Mouse (Mus musculus) limb, embryonic 11.5 days (tissue): ENCODE data around the gene Nphs1. TPM values are rescaled to one million over a fixed set of nuclear protein-coding genes. Genes with fewer than 3 reads are reported as not detected.

Experiments
- ATAC-seq: fragments of 200-750 bp; cut with Nextera tagmentation; 2 replicates; pipeline ENCODE4 v1.8.0; 2017; ENCODE audit warnings: low read depth; ENCODE audit not compliant: insufficient number of reproducible peaks, low FRiP score, low TSS enrichment
- DNase-seq: peaks from one replicate; pipeline ENCODE4 v3.0.0-alpha.2; 2015; ENCODE audit warnings: low spot score
- H3K27ac ChIP-seq: fragments of 300-500 bp; sonication (generic); replicated peaks from 2 replicates; pipeline ENCODE4 v1.5.1; 2014; ENCODE audit warnings: low read depth, mild to moderate bottlenecking, low read length
- H3K27me3 ChIP-seq: fragments of 300-500 bp; sonication (generic); 2 replicates; pipeline ENCODE4 v1.6.1; 2014; ENCODE audit warnings: mild to moderate bottlenecking, low read length, mixed read lengths; ENCODE audit not compliant: control insufficient read depth, insufficient read depth
- H3K36me3 ChIP-seq: fragments of 300-500 bp; sonication (generic); 2 replicates; pipeline ENCODE4 v1.6.1; 2014; ENCODE audit warnings: mild to moderate bottlenecking, low read length, moderate library complexity, mixed read lengths; ENCODE audit not compliant: control insufficient read depth, insufficient read depth
- H3K4me1 ChIP-seq: fragments of 300-500 bp; sonication (generic); 2 replicates; pipeline ENCODE4 v1.6.1; 2014; ENCODE audit warnings: low read length, mixed read lengths; ENCODE audit not compliant: control insufficient read depth, insufficient read depth
- H3K4me2 ChIP-seq: fragments of 300-500 bp; sonication (generic); 2 replicates; pipeline ENCODE4 v1.6.1; 2014; ENCODE audit warnings: low read depth, mild to moderate bottlenecking, moderate library complexity; ENCODE audit not compliant: severe bottlenecking
- H3K4me3 ChIP-seq: fragments of 300-500 bp; sonication (generic); 2 replicates; pipeline ENCODE4 v1.5.1; 2014; ENCODE audit warnings: low read depth, low read length
- H3K9ac ChIP-seq: fragments of 300-500 bp; sonication (generic); 2 replicates; pipeline ENCODE4 v1.6.1; 2014; ENCODE audit warnings: mild to moderate bottlenecking, low read length
- H3K9me3 ChIP-seq: fragments of 300-500 bp; sonication (generic); 2 replicates; pipeline ENCODE4 v1.6.1; 2016; ENCODE audit warnings: low read length; ENCODE audit not compliant: control insufficient read depth
- WGBS: fragments of 180-500 bp; shearing (Covaris S2); extraction: QIAGEN DNeasy Blood & Tissue Kit; methylation state at CpG from one replicate; pipeline ENCODE4 v1.1.7; 2014; 5-methylcytosine and 5-hydroxymethylcytosine counted together
- polyA plus RNA-seq: library from polyadenylated mRNA; unstranded; fragments of >200 nt; fragmentation: Nextera tagmentation; extraction: Ambion mirVana; gene quantifications from 2 replicates; pipeline ENCODE4 v1.2.1, GENCODE M21; 2014

Gene Nphs1
- polyA plus RNA-seq, 1 experiment from 2014 or later = 0.15 TPM

GRCm38 (mm10) chr7:30444971-30445751 lies 13.0 kb upstream of the Nphs1 start, which contains the start of gene Aplp1:
Aplp1 (minus strand) TSS chr7:30445535.
- peak; percentile 75 for DNase-seq

GRCm38 (mm10) chr7:30450241-30450640 lies 7.9 kb upstream of the Nphs1 start:
- H3K4me1 ChIP-seq = no peaks in the 10 kb centered on the region
- no peak overlapping the region for H3K4me2 ChIP-seq
- no peak overlapping the region for H3K4me3 ChIP-seq
- H3K36me3 ChIP-seq = no peaks in the 10 kb centered on the region
- H3K9ac ChIP-seq = no peak overlapping the region
- no peaks in the 10 kb centered on the region for H3K9me3 ChIP-seq
- DNase-seq = no peak
- H3K27me3 ChIP-seq = peaks cover 38% of the 10 kb centered on the region
- 80% methylated on average over 7 of the region's 7 CpGs for WGBS
- no peak for ATAC-seq
- no peak overlapping the region for H3K27ac ChIP-seq

More at GRCm38 (mm10) chr7:30444971-30445751, 13.0 kb upstream of the Nphs1 start, which contains the start of gene Aplp1:
- no peaks in the 10 kb centered on the region for H3K36me3 ChIP-seq
- WGBS = under 1% methylated on average over 65 of the region's 72 CpGs
- peak within 1 kb of the TSS; percentile 63 for H3K9ac ChIP-seq
- H3K27ac ChIP-seq = no peak within 1 kb of the TSS
- peak; percentile 41; the same call in 1 of the 2 replicates for ATAC-seq
- peak within 1 kb of the TSS; percentile 58 for H3K4me3 ChIP-seq
- H3K4me2 ChIP-seq = peak within 1 kb of the TSS; percentile 77
- H3K27me3 ChIP-seq = peaks cover 18% of the 10 kb centered on the region
- no peaks in the 10 kb centered on the region for H3K9me3 ChIP-seq
- H3K4me1 ChIP-seq = peaks cover 8% of the 10 kb centered on the region; the same call in 1 of the 2 replicates

GRCm38 (mm10) chr7:30453327-30453726 lies 4.8 kb upstream of the Nphs1 start:
- H3K4me2 ChIP-seq = no peak overlapping the region
- WGBS = 19% methylated on average over 25 of the region's 25 CpGs
- H3K4me1 ChIP-seq = 0 out of 2 replicates have a peak, but pooled peaks cover 3% of the 10 kb centered on the region
- no peaks in the 10 kb centered on the region for H3K36me3 ChIP-seq
- H3K27ac ChIP-seq = no peak overlapping the region
- H3K9ac ChIP-seq = no peak overlapping the region
- H3K9me3 ChIP-seq = no peaks in the 10 kb centered on the region
- H3K27me3 ChIP-seq = peaks cover 65% of the 10 kb centered on the region
- DNase-seq (no peak), ATAC-seq (no peak)
- H3K4me3 ChIP-seq = no peak overlapping the region

- no peak overlapping the region for H3K27ac ChIP-seq
- no peaks in the 10 kb centered on the region for H3K36me3 ChIP-seq
- 1% methylated on average over 25 of the region's 25 CpGs for WGBS
- H3K9ac ChIP-seq = no peak overlapping the region
- no peak for DNase-seq
- no peak for ATAC-seq
- no peaks in the 10 kb centered on the region for H3K9me3 ChIP-seq
- H3K4me2 ChIP-seq = no peak overlapping the region
- H3K4me3 ChIP-seq = no peak overlapping the region
- 0 out of 2 replicates have a peak, but pooled peaks cover 3% of the 10 kb centered on the region for H3K4me1 ChIP-seq
- peaks cover 70% of the 10 kb centered on the region for H3K27me3 ChIP-seq
Observed at GRCm38 (mm10) chr7:30453766-30454165, 4.3 kb upstream of the Nphs1 start.

- no peak for ATAC-seq
- H3K4me3 ChIP-seq = no peak overlapping the region
Observed at GRCm38 (mm10) chr7:30454259-30454658, 3.9 kb upstream of the Nphs1 start.

GRCm38 (mm10) chr7:30456487-30456886 lies 1.6 kb upstream of the Nphs1 start:
- H3K27ac ChIP-seq = no peak overlapping the region
- H3K4me1 ChIP-seq = 0 out of 2 replicates have a peak, but pooled peaks cover 3% of the 10 kb centered on the region
- no peak overlapping the region for H3K4me3 ChIP-seq
- no peak for DNase-seq
- H3K36me3 ChIP-seq = no peaks in the 10 kb centered on the region
- no peak for ATAC-seq
- 2% methylated on average over 9 of the region's 9 CpGs for WGBS
- no peak overlapping the region for H3K9ac ChIP-seq
- H3K9me3 ChIP-seq = no peaks in the 10 kb centered on the region
- no peak overlapping the region for H3K4me2 ChIP-seq
- peaks cover 92% of the 10 kb centered on the region for H3K27me3 ChIP-seq

More at GRCm38 (mm10) chr7:30454259-30454658, 3.9 kb upstream of the Nphs1 start:
- WGBS = 11% methylated on average over 6 of the region's 6 CpGs
- H3K27ac ChIP-seq = no peak overlapping the region
- 0 out of 2 replicates have a peak, but pooled peaks cover 3% of the 10 kb centered on the region for H3K4me1 ChIP-seq
- no peaks in the 10 kb centered on the region for H3K36me3 ChIP-seq
- no peak for DNase-seq
- H3K27me3 ChIP-seq = peaks cover 75% of the 10 kb centered on the region
- no peak overlapping the region for H3K4me2 ChIP-seq
- H3K9ac ChIP-seq = no peak overlapping the region
- H3K9me3 ChIP-seq = no peaks in the 10 kb centered on the region

- Histone ChIP-seq H3K36me3 (no peaks in the 10 kb centered on the region), H3K9me3 (no peaks in the 10 kb centered on the region), H3K4me1 (0 out of 2 replicates have a peak, but pooled peaks cover 3% of the 10 kb centered on the region), H3K4me2 (0 out of 2 replicates have a peak overlapping the region, but pooled peaks have one; percentile 4), H3K27ac (no peak overlapping the region), H3K27me3 (peaks cover 93% of the 10 kb centered on the region), H3K9ac (no peak overlapping the region), H3K4me3 (no peak overlapping the region)
- 1% methylated on average over 31 of the region's 31 CpGs for WGBS
- DNase-seq (no peak), ATAC-seq (no peak)
Observed at GRCm38 (mm10) chr7:30456911-30457628, 1.0 kb upstream of the Nphs1 start.

GRCm38 (mm10) chr7:30459484-30459883 lies 1.4 kb downstream of the Nphs1 start:
- H3K4me1 ChIP-seq = 0 out of 2 replicates have a peak, but pooled peaks cover 3% of the 10 kb centered on the region
- no peak overlapping the region for H3K27ac ChIP-seq
- DNase-seq (no peak), ATAC-seq (no peak)
- H3K4me3 ChIP-seq = no peak overlapping the region
- H3K9me3 ChIP-seq = no peaks in the 10 kb centered on the region
- no peaks in the 10 kb centered on the region for H3K36me3 ChIP-seq
- H3K27me3 ChIP-seq = peaks cover 91% of the 10 kb centered on the region
- WGBS = 45% methylated on average over 6 of the region's 6 CpGs
- H3K9ac ChIP-seq = no peak overlapping the region
- no peak overlapping the region for H3K4me2 ChIP-seq
